8 mouse cellular contexts compared by ENCODE assay signal in genomic region chr1:135615715-135616641, GRCm38 (mm10). TPM values are rescaled to one million over a fixed set of nuclear protein-coding genes. Genes with fewer than 3 reads are reported as not detected.
DNase-seq lines count a peak whose midpoint lies in the region; ATAC-seq and TF ChIP-seq lines count a peak whose summit lies in the region.

No protein-coding gene starts in this region.

- peaks cover 13% of the 10 kb centered on the region; the same call in 1 of the 2 replicates for H3K27me3 ChIP-seq in G1E (ENCODE audit: insufficient read depth, low read length)
- H3K27me3 ChIP-seq in forebrain, embryonic 14.5 days (replicated peaks; ENCODE audit: control insufficient read depth, insufficient read depth, low read length): no peaks in the 10 kb centered on the region
- H3K27me3 ChIP-seq in heart, postnatal 0 days (ENCODE audit: control insufficient read depth, insufficient read depth, low read length): no peaks in the 10 kb centered on the region

- H3K9ac ChIP-seq in forebrain, embryonic 14.5 days (ENCODE audit: low read length): 0 out of 2 replicates have a peak overlapping the region, but pooled peaks have one; percentile 1
- no peak overlapping the region for H3K9ac ChIP-seq in heart, postnatal 0 days (replicated peaks; ENCODE audit: low read depth, low read length)

- H3K9me3 ChIP-seq in G1E (replicated peaks): no peaks in the 10 kb centered on the region
- H3K9me3 ChIP-seq in forebrain, embryonic 14.5 days (replicated peaks; ENCODE audit: control insufficient read depth, low read length): no peaks in the 10 kb centered on the region
- H3K9me3 ChIP-seq in heart, postnatal 0 days (replicated peaks; ENCODE audit: control insufficient read depth, low read length): no peaks in the 10 kb centered on the region

- ATAC-seq in G1E (ENCODE audit: extremely low read depth, insufficient number of reproducible peaks, low FRiP score, poor library complexity, severe bottlenecking): no peak
- peak; percentile 93 for ATAC-seq in forebrain, embryonic 14.5 days
- ATAC-seq in heart, postnatal 0 days (ENCODE audit: insufficient read depth, low read depth): peak; percentile 74

- TF ChIP-seq CTCF in G1E (IDR thresholded peaks at IDR 0.05; ENCODE audit: low read depth, low read length): no peak
- TF ChIP-seq CTCF in heart, postnatal 0 days (IDR thresholded peaks at IDR 0.05; ENCODE audit: low read depth): no peak

- no peak overlapping the region for H3K4me3 ChIP-seq in G1E (ENCODE audit: low read depth, low read length)
- no peak overlapping the region for H3K4me3 ChIP-seq in forebrain, embryonic 14.5 days (ENCODE audit: low read depth, low read length)
- no peak overlapping the region for H3K4me3 ChIP-seq in heart, postnatal 0 days (ENCODE audit: low read depth, low read length)

- WGBS in forebrain, embryonic 14.5 days: 15% methylated on average over 20 of the region's 20 CpGs
- WGBS in heart, postnatal 0 days: 17% methylated on average over 20 of the region's 20 CpGs

- no peak for TF ChIP-seq EP300 in heart, postnatal 0 days (IDR thresholded peaks at IDR 0.05; ENCODE audit: low read depth)

- peak overlapping the region; percentile 41; the same call in 1 of the 2 replicates for H3K27ac ChIP-seq in forebrain, embryonic 14.5 days (ENCODE audit: low read depth, low read length)
- H3K27ac ChIP-seq in heart, postnatal 0 days (ENCODE audit: low read depth): no peak overlapping the region

- no peaks in the 10 kb centered on the region for H3K36me3 ChIP-seq in G1E (replicated peaks)
- H3K36me3 ChIP-seq in forebrain, embryonic 14.5 days (ENCODE audit: control insufficient read depth, insufficient read depth, low read length): no peaks in the 10 kb centered on the region
- H3K36me3 ChIP-seq in heart, postnatal 0 days (replicated peaks; ENCODE audit: control insufficient read depth, insufficient read depth, low read length): no peaks in the 10 kb centered on the region

- peak; percentile 26 for DNase-seq in G1E (ENCODE audit: low spot score)
- peak; percentile 24 for DNase-seq in c-Kit-positive CD71-positive TER-119-negative erythroid progenitor cells, embryonic 14.5 days (ENCODE audit: low read depth)
- peak; percentile 69 for DNase-seq in forebrain, embryonic 14.5 days (ENCODE audit: low spot score)
- DNase-seq in heart, postnatal 0 days (ENCODE audit: low spot score): peak; percentile 72
- peak; percentile 69 to 70 for DNase-seq in kidney, postnatal 25 days
- DNase-seq in lung, postnatal 25 days (ENCODE audit: low spot score): peak; percentile 43
- DNase-seq in retina, adult 2 months (ENCODE audit: low read depth, low spot score): peak; percentile 71
- DNase-seq in urinary bladder, postnatal 25 days (ENCODE audit: low spot score): peak; percentile 61

- no peaks in the 10 kb centered on the region for H3K4me1 ChIP-seq in G1E (ENCODE audit: insufficient read depth, low read depth, low read length)
- peaks cover 6% of the 10 kb centered on the region; the same call in 1 of the 2 replicates for H3K4me1 ChIP-seq in forebrain, embryonic 14.5 days (ENCODE audit: control insufficient read depth, insufficient read depth, low read length)
- peaks cover 4% of the 10 kb centered on the region; the same call in 1 of the 2 replicates for H3K4me1 ChIP-seq in heart, postnatal 0 days (ENCODE audit: control insufficient read depth, insufficient read depth)

- H3K4me2 ChIP-seq in forebrain, embryonic 14.5 days (ENCODE audit: low read length): peak overlapping the region; percentile 18
- H3K4me2 ChIP-seq in heart, postnatal 0 days (ENCODE audit: low read depth, low read length): no peak overlapping the region

RNA-seq across cellular contexts. Expression of gene Nav1, which starts 8.9 kb away (rescaled TPM):
- total RNA-seq in G1E (2014; fragmentation: Nextera tagmentation) (not detected in 2 replicates), G1E (2017) (0.22 and 0.35 TPM in 2 replicates)
- not detected in 2 replicates for polyA plus RNA-seq in G1E (2012)
- 26.1 and 38.3 TPM in 2 replicates for polyA plus RNA-seq in forebrain, embryonic 14.5 days (2014; fragmentation: Nextera tagmentation; extraction: Ambion mirVana)
- total RNA-seq in heart, postnatal 0 days (2014; rRNA removed; ENCODE audit: low replicate concordance): 14.1 and 29.9 TPM in 2 replicates
- polyA plus RNA-seq in heart, postnatal 0 days (2015; fragmentation: Nextera tagmentation; extraction: Ambion mirVana): 9.2 and 10.3 TPM in 2 replicates

Comparison
In these comparisons a context has a peak if more than half of its experiments do, and no peak if none do; other contexts are left out.
1. RNA of gene Nav1, which starts 8.9 kb away (polyA plus RNA-seq): 26.1 to 38.3 TPM in forebrain, embryonic 14.5 days and 9.2 to 10.3 TPM in heart, postnatal 0 days; not detected in G1E; every median in the first group is over 10 times any median in the second.
2. Peak in every context shown above with its lines, with median percentiles within 50 percentile points of each other: DNase-seq.